Mouse (Mus musculus): ENCODE measurements at regions not wholly inside any gene's neighbourhood (a gene's known extent, or its start where the extent isn't known, plus 50 kb on each side); places are given as distances from the start of the nearest gene placed in this dataset.

- Histone ChIP-seq H3K9me3 (0 out of 2 replicates have a peak, but pooled peaks cover 2% of the 10 kb centered on the region), H3K4me1 (replicated peaks) (peaks cover 11% of the 10 kb centered on the region), H3K27ac (peak overlapping the region; percentile 30; the same call in 1 of the 2 replicates), H3K4me3 (replicated peaks) (no peak overlapping the region), H3K4me2 (replicated peaks) (no peak overlapping the region), H3K36me3 (no peaks in the 10 kb centered on the region), H3K9ac (replicated peaks) (no peak overlapping the region), H3K27me3 (no peaks in the 10 kb centered on the region)
- ATAC-seq = no peak
- WGBS = 78% methylated on average over 12 of the region's 12 CpGs
Observed at GRCm38 (mm10) chr10:68672291-68672690, 51.2 kb upstream of the Tmem26 start.

- Histone ChIP-seq H3K36me3 (no peaks in the 10 kb centered on the region), H3K9me3 (no peaks in the 10 kb centered on the region), H3K4me1 (replicated peaks) (peaks cover 11% of the 10 kb centered on the region), H3K4me2 (replicated peaks) (no peak overlapping the region), H3K4me3 (replicated peaks) (no peak overlapping the region), H3K27me3 (no peaks in the 10 kb centered on the region), H3K27ac (peak overlapping the region; percentile 41; the same call in 1 of the 2 replicates), H3K9ac (replicated peaks) (no peak overlapping the region)
- WGBS = 68% methylated on average over 9 of the region's 9 CpGs
- ATAC-seq = no peak
Observed at GRCm38 (mm10) chr10:68673102-68673872, 50.2 kb upstream of the Tmem26 start.

Data from midbrain, embryonic 13.5 days (tissue).